Mouse (Mus musculus) effector memory CD4-positive, alpha-beta T cell, adult 5 months (primary cell): ENCODE data around the gene Hps5. TPM values are rescaled to one million over a fixed set of nuclear protein-coding genes. Genes with fewer than 3 reads are reported as not detected.

Experiments
- polyA plus RNA-seq: library from polyadenylated mRNA; unstranded; fragments of 100-300 nt; shearing (Covaris generic); gene quantifications from one replicate; pipeline ENCODE4 v1.2.1, GENCODE M21; 2017

The Hps5 gene
- polyA plus RNA-seq = 41.5 TPM

DNA sequence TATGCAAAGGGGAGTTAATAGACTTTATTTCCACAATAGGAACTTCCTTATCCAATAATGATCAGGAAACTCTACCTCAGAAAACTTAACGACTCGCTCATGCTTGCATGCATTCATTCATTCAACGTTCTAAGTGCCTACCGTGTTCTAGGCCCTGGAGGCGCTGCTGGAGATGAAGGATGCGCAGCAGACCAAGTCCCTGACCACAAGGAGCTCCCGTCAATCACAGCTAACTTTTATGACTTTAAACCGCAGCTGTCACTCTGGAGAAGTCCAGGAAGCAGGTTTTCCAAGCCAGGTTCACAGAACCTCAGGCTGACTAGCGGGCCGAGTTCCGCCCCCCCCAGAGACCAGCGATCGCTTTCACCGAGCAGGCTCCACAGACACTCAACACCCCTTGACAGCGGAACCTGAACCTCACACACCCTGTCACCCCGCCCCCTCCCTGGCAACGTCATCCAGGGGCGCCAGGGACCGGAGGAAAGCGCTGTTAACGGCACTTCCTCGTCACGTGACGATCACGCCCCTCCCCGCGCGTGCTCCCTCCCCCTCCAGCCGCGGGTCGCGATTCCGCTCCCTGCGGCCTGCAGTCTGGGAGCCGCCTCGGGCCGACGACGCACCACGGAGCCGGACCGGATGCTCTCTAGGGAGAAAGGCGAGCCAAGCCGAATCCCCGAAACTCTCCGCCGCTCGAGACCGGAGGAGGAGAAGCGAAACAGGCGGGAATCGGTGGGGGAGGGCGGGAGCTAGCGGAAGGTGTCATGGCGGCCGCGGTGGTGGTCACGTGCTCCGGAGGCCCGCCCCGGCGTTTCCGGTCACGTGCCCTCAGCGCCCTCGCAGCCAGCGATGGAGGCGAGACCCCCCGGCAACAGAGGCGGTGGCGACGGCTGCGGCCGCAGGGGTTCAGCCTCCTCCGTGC is at the start of gene Hps5, which contains the start of gene Gtf2h1:
Gene Hps5 (minus strand): TSS at position 778 of the 919 bp plus-strand sequence.
Gene Gtf2h1 (plus strand): TSS at position 817 of the 919 bp plus-strand sequence.

DNA sequence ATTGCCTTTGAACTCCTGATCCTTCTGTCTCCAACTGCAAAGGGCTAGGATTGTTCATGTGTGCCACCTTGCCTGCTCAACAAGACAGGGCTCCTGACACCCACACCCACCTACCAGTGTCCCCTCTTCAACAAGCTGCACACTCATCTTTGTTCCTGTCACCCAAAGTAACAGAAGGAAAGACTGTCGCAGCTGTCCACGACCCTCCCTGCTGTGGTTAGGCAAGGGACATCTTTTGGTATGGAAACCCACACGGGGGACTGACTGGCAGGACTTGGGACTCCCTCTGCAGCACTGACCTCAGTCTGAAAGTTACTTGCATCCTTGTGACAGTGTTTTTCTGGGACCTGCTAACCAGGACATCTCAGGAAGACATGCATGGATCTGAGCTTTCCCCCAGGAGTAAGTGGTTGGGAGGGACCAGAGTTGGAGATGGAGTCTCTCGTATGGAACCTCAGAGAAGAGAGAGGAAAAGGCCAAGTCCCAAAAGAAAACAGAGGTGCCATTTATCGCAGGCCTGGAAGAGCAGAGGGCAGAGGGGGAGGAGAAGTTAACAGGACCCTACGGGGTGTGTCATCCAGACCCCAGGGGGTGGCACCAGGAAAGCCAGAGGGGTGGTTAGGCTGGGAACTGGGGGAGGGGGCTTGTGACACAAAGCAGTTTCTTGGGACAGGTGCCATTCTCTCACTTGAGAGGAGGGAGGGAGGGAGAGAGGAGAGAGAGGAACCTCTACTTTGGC is 45.1 kb upstream of the Hps5 start, which contains the start of gene Ldha:
Gene Ldha (plus strand): TSS at position 689 of the 739 bp plus-strand sequence.

DNA sequence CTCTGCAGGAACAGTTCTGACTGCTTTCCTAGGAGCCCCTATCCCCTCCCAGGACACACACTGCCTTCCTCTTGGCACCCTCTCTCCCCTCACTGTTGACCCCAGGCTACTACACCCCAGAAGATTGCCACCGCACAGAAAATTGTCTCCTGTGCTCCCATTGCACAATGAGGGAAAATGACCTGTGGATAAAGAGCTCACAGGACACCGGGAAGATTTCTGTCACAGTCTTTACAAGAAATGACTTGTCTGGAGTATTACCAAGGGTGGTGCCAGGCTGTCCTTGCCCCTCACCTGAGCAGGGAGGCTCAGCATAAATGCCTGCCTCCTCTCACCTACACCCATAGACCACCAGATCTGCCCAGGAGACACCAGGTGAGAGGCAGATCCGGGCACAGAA is 44.4 kb downstream of the Hps5 start, which contains the start of gene Saa2:
Gene Saa2 (plus strand): TSS at position 301 of the 400 bp plus-strand sequence.

DNA sequence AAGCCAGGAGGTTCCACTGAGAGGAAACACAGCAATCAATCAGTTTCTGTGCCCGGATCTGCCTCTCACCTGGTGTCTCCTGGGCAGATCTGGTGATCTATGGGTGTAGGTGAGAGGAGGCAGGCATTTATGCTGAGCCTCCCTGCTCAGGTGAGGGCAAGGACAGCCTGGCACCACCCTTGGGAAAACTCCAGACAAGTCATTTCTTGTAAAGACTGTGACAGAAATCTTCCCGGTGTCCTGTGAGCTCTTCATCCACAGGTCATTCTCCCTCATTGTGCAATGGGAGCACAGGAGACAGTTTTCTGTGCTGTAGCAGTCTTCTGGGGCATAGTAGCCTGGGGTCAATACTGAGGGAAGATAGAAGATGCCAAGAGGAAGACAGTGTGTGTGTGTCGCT is 53.0 kb downstream of the Hps5 start, which contains the start of gene Saa1:
Gene Saa1 (minus strand): TSS at position 101 of the 400 bp plus-strand sequence.

DNA sequence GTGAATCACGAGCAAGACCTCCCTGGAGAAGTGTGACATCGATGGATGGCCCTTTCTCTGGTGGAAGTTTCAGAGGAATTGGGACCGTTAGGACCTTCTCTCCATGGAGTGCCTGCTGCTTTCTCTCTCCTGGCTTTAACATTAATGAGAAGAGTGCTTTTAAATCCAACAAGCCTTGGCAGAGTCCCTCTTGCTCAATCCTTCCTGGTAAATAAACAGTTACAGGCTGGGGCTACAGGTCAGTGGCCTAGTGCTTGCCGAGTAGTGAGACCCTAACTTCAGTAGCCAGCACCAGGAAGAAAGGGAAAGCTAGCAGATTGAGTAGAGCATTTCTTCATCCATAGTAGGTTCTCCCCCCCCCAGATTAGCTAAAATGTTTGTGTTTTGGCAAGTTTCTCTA is 63.4 kb downstream of the Hps5 start, which contains the start of gene Saa4:
Gene Saa4 (minus strand): TSS at position 146 of the 400 bp plus-strand sequence.

DNA sequence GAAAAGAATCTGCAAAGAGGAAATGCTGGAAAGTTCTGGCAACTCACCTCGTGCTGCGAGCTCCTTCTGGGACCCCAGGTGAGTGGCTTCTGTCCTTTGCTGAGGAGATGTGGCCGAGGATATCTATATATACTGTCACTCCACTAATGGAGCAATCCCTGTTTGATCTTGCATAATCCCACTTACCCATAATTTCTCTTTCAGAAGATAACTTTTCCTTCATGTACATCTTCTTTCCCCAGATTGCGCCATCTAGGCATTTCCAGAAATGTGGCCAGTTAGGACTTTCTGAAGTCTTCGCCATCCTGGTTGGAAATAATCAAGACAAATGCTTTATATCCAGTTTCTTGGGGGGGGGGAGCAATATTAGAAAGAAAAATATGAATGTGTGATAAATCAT is 80.3 kb downstream of the Hps5 start, which contains the start of gene Saa3:
Gene Saa3 (minus strand): TSS at position 101 of the 400 bp plus-strand sequence.

Other genes starting within 250 kb of the Hps5 start
- 18.2 TPM for gene Sergef, start 156.3 kb downstream of the Hps5 start, polyA plus RNA-seq
- gene Tph1, start 123.5 kb downstream of the Hps5 start, polyA plus RNA-seq = not detected
- gene Saal1, start 85.4 kb downstream of the Hps5 start, polyA plus RNA-seq = 9.9 TPM
- gene Saa3, start 80.4 kb downstream of the Hps5 start, polyA plus RNA-seq = not detected
- gene Saa4, start 63.5 kb downstream of the Hps5 start, polyA plus RNA-seq = not detected
- gene Saa1, start 53.1 kb downstream of the Hps5 start, polyA plus RNA-seq = not detected
- not detected for gene Saa2, start 44.3 kb downstream of the Hps5 start, polyA plus RNA-seq
- 45.5 TPM for gene Gtf2h1, start within 50 bp of the Hps5 start, polyA plus RNA-seq
- 994 TPM for gene Ldha, start 45.4 kb upstream of the Hps5 start, polyA plus RNA-seq
- not detected for gene Ldhc, start 65.1 kb upstream of the Hps5 start, polyA plus RNA-seq
- 112 TPM for gene Tsg101, start 123.9 kb upstream of the Hps5 start, polyA plus RNA-seq
- 4.6 TPM for gene Uevld, start 162.5 kb upstream of the Hps5 start, polyA plus RNA-seq
- gene Gm9999, start 187.5 kb upstream of the Hps5 start, polyA plus RNA-seq = not detected
- gene Spty2d1, start 212.3 kb upstream of the Hps5 start, polyA plus RNA-seq = 184 TPM